Mouse (Mus musculus) heart, postnatal 4 days (tissue): ENCODE measurements around the gene Kif14. TPM values are rescaled to one million over a fixed set of nuclear protein-coding genes. Genes with fewer than 3 reads are reported as not detected.

ENCODE experiments used
- DNase-seq: peaks from one replicate; pipeline ENCODE4 v3.0.0; 2021
- total RNA-seq, 2 experiments: library from RNA; stranded (reverse); gene quantifications; 2 replicates each; pipeline ENCODE4 v1.2.3; 2021

Gene Kif14
- 1 to 10 TPM; 7.3 to 7.8 TPM for total RNA-seq

- peak; percentile 96 for DNase-seq
Measured at GRCm38 (mm10) chr1:136466143-136466811, at the start of gene Kif14. Kif14 (plus strand) TSS chr1:136466343.

GRCm38 (mm10) chr1:136418393-136418792 is 47.8 kb upstream of the Kif14 start:
- no peak for DNase-seq

- DNase-seq, result no peak
Measured at GRCm38 (mm10) chr1:136427166-136427969, 38.8 kb upstream of the Kif14 start.

GRCm38 (mm10) chr1:136428981-136429380 is 37.2 kb upstream of the Kif14 start:
- DNase-seq, result no peak

GRCm38 (mm10) chr1:136430126-136430818 is 35.9 kb upstream of the Kif14 start:
- no peak for DNase-seq

- no peak for DNase-seq
Measured at GRCm38 (mm10) chr1:136440741-136441140, 25.4 kb upstream of the Kif14 start.

- no peak for DNase-seq
Measured at GRCm38 (mm10) chr1:136442809-136443208, 23.3 kb upstream of the Kif14 start.

GRCm38 (mm10) chr1:136444555-136445255 is 21.4 kb upstream of the Kif14 start:
- no peak for DNase-seq

GRCm38 (mm10) chr1:136446933-136447332 is 19.2 kb upstream of the Kif14 start:
- no peak for DNase-seq

GRCm38 (mm10) chr1:136447338-136447737 is 18.8 kb upstream of the Kif14 start:
- DNase-seq, result no peak

- DNase-seq, result no peak
Measured at GRCm38 (mm10) chr1:136449541-136449940, 16.6 kb upstream of the Kif14 start.

- DNase-seq, result no peak
Measured at GRCm38 (mm10) chr1:136450206-136450605, 15.9 kb upstream of the Kif14 start.

GRCm38 (mm10) chr1:136452421-136452820 is 13.7 kb upstream of the Kif14 start:
- no peak for DNase-seq

- no peak for DNase-seq
Measured at GRCm38 (mm10) chr1:136455756-136456585, 10.2 kb upstream of the Kif14 start.

- DNase-seq, result no peak
Measured at GRCm38 (mm10) chr1:136456741-136457140, 9.4 kb upstream of the Kif14 start.

GRCm38 (mm10) chr1:136457403-136457802 is 8.7 kb upstream of the Kif14 start:
- DNase-seq, result no peak

- DNase-seq, result no peak
Measured at GRCm38 (mm10) chr1:136458691-136459245, 7.4 kb upstream of the Kif14 start.

GRCm38 (mm10) chr1:136462443-136462842 is 3.7 kb upstream of the Kif14 start:
- DNase-seq, result no peak

- no peak for DNase-seq
Measured at GRCm38 (mm10) chr1:136465168-136465567, 975 bp upstream of the Kif14 start.

GRCm38 (mm10) chr1:136469408-136469807 is 3.3 kb downstream of the Kif14 start:
- DNase-seq, result no peak

GRCm38 (mm10) chr1:136470471-136470870 is 4.3 kb downstream of the Kif14 start:
- no peak for DNase-seq
